Mouse (Mus musculus) hindbrain, postnatal 0 days (tissue): ENCODE measurements at regions not wholly inside any gene's neighbourhood (a gene's known extent, or its start where the extent isn't known, plus 50 kb on each side); places are given as distances from the start of the nearest gene placed in this dataset.

Experiments used
- ATAC-seq: fragments of 200-750 bp; cut with Nextera tagmentation; 2 replicates; pipeline ENCODE4 v1.8.0; 2017; ENCODE audit warnings: mild to moderate bottlenecking, moderate TSS enrichment, moderate library complexity
- DNase-seq: peaks from one replicate; pipeline ENCODE4 v3.0.0-alpha.2; 2015; ENCODE audit warnings: low spot score
- H3K27ac ChIP-seq: fragments of 300-500 bp; sonication (generic); 2 replicates; pipeline ENCODE4 v1.5.1; 2014; ENCODE audit warnings: mild to moderate bottlenecking
- H3K27me3 ChIP-seq: fragments of 300-500 bp; sonication (generic); 2 replicates; pipeline ENCODE4 v1.6.1; 2014; ENCODE audit warnings: low read length, mixed read lengths; ENCODE audit not compliant: insufficient read depth
- H3K36me3 ChIP-seq: fragments of 300-500 bp; sonication (generic); 2 replicates; pipeline ENCODE4 v1.6.1; 2014; ENCODE audit warnings: low read length, mixed read lengths; ENCODE audit not compliant: insufficient read depth
- H3K4me1 ChIP-seq: fragments of 300-500 bp; sonication (generic); 2 replicates; pipeline ENCODE4 v1.6.1; 2014; ENCODE audit warnings: antibody characterized with exemption, low read length, mixed read lengths; ENCODE audit not compliant: insufficient read depth
- H3K4me2 ChIP-seq: fragments of 300-500 bp; sonication (generic); 2 replicates; pipeline ENCODE4 v1.6.1; 2014; ENCODE audit warnings: low read depth, mild to moderate bottlenecking, low read length, moderate library complexity, mixed read lengths
- H3K4me3 ChIP-seq: fragments of 300-500 bp; sonication (generic); 2 replicates; pipeline ENCODE4 v1.5.1; 2014; ENCODE audit warnings: low read length
- H3K9ac ChIP-seq: fragments of 300-500 bp; sonication (generic); replicated peaks from 2 replicates; pipeline ENCODE4 v1.6.1; 2014; ENCODE audit warnings: mild to moderate bottlenecking, low read length, moderate library complexity, mixed read lengths
- H3K9me3 ChIP-seq: fragments of 300-500 bp; sonication (generic); 2 replicates; pipeline ENCODE4 v1.6.1; 2016; ENCODE audit warnings: low read length, mixed read lengths
- CTCF ChIP-seq: IDR thresholded peaks from 2 replicates; pipeline ENCODE4 v1.5.1; 2016; ENCODE audit warnings: antibody characterized with exemption, control low read depth, low read depth
- WGBS: fragments of 180-500 bp; shearing (Covaris S2); extraction: QIAGEN DNeasy Blood & Tissue Kit; methylation state at CpG from one replicate; pipeline ENCODE4 v1.1.7; 2014; 5-methylcytosine and 5-hydroxymethylcytosine counted together

DNA sequence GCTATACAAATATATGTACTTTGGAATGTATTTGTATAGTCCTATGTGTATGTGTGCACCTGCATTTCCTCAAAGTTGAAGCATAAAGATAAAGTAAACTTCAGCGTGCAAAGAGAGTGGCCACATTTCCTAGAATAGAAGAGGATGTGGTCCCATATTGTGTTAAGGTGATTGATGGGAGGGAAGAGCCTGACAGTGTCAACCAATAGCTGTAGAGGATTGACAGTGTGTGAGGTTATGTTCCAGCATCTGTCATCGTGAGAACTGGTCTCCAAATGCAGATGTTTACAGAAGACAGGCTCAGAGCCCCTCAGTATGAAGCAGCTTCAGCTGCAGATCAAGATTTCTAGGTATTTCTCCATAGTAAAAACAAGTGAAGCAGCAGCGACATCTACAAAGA, 1114.5 kb downstream of the Gsdmc2 start:
- no peak overlapping the region for H3K27ac ChIP-seq
- no peaks in the 10 kb centered on the region for H3K27me3 ChIP-seq
- WGBS: 90% methylated on average over 3 of the region's 3 CpGs
- H3K4me3 ChIP-seq: no peak overlapping the region
- H3K36me3 ChIP-seq: no peaks in the 10 kb centered on the region
- no peak for ATAC-seq
- DNase-seq: no peak
- H3K4me2 ChIP-seq: no peak overlapping the region
- no peak for TF ChIP-seq CTCF
- no peak overlapping the region for H3K9ac ChIP-seq
- H3K9me3 ChIP-seq: no peaks in the 10 kb centered on the region
- no peaks in the 10 kb centered on the region for H3K4me1 ChIP-seq

GRCm38 (mm10) chr15:62714265-62714664, 1130.7 kb downstream of the Gsdmc2 start:
- TF ChIP-seq CTCF: no peak
- Histone ChIP-seq H3K9ac (no peak overlapping the region), H3K27me3 (no peaks in the 10 kb centered on the region), H3K4me3 (no peak overlapping the region), H3K9me3 (no peaks in the 10 kb centered on the region), H3K27ac (no peak overlapping the region), H3K36me3 (no peaks in the 10 kb centered on the region), H3K4me2 (no peak overlapping the region), H3K4me1 (no peaks in the 10 kb centered on the region)
- ATAC-seq (no peak), DNase-seq (no peak)
- WGBS: 64% methylated on average over 3 of the region's 3 CpGs

GRCm38 (mm10) chr15:62712543-62713131, 1132.3 kb downstream of the Gsdmc2 start:
- Histone ChIP-seq H3K9me3 (no peaks in the 10 kb centered on the region), H3K27ac (no peak overlapping the region), H3K36me3 (no peaks in the 10 kb centered on the region), H3K27me3 (no peaks in the 10 kb centered on the region), H3K4me3 (no peak overlapping the region), H3K4me1 (no peaks in the 10 kb centered on the region), H3K4me2 (no peak overlapping the region), H3K9ac (no peak overlapping the region)
- 89% methylated on average over 9 of the region's 9 CpGs for WGBS
- no peak for DNase-seq
- no peak for TF ChIP-seq CTCF
- ATAC-seq: no peak

GRCm38 (mm10) chr15:62712060-62712542, 1132.9 kb downstream of the Gsdmc2 start:
- no peak for ATAC-seq
- 79% methylated on average over 3 of the region's 3 CpGs for WGBS
- H3K4me1 ChIP-seq: no peaks in the 10 kb centered on the region
- no peaks in the 10 kb centered on the region for H3K36me3 ChIP-seq
- H3K27me3 ChIP-seq: no peaks in the 10 kb centered on the region
- H3K9me3 ChIP-seq: no peaks in the 10 kb centered on the region
- H3K4me2 ChIP-seq: no peak overlapping the region
- no peak overlapping the region for H3K27ac ChIP-seq
- H3K9ac ChIP-seq: no peak overlapping the region
- DNase-seq: no peak
- no peak overlapping the region for H3K4me3 ChIP-seq
- TF ChIP-seq CTCF: no peak

GRCm38 (mm10) chr15:62709546-62709945, 1135.4 kb downstream of the Gsdmc2 start:
- Histone ChIP-seq H3K9me3 (no peaks in the 10 kb centered on the region), H3K4me1 (no peaks in the 10 kb centered on the region), H3K4me3 (no peak overlapping the region), H3K36me3 (no peaks in the 10 kb centered on the region), H3K27ac (no peak overlapping the region), H3K27me3 (no peaks in the 10 kb centered on the region), H3K4me2 (no peak overlapping the region), H3K9ac (no peak overlapping the region)
- ATAC-seq (no peak), DNase-seq (peak; percentile 61)
- no peak for TF ChIP-seq CTCF
- WGBS: 37% methylated on average over 2 of the region's 2 CpGs

DNA sequence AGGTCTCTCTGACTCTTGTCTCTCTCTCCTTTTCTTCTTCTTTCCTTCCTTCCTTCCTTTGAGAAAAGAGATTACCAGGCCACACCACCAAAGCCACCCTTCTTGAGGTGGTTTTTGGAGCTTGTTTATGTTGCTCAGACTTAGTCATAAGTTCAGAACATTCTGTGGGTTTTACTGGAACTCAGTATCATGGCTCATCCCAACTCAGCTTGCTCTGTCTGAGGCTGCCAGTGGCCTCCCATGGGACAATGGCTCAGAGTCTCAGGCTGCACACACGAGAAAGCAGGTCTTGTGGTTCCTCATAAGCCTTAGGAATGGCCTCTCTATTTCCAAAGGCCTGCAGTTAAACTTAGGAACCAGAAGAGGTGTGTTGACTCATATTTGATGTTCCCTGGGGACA, 1146.4 kb downstream of the Gsdmc2 start:
- no peak overlapping the region for H3K4me3 ChIP-seq
- 76% methylated on average over 1 of the region's 1 CpGs for WGBS
- no peaks in the 10 kb centered on the region for H3K9me3 ChIP-seq
- no peak overlapping the region for H3K4me2 ChIP-seq
- DNase-seq: no peak
- H3K36me3 ChIP-seq: no peaks in the 10 kb centered on the region
- H3K9ac ChIP-seq: no peak overlapping the region
- H3K4me1 ChIP-seq: no peaks in the 10 kb centered on the region
- H3K27ac ChIP-seq: no peak overlapping the region
- H3K27me3 ChIP-seq: no peaks in the 10 kb centered on the region
- TF ChIP-seq CTCF: no peak
- no peak for ATAC-seq

DNA sequence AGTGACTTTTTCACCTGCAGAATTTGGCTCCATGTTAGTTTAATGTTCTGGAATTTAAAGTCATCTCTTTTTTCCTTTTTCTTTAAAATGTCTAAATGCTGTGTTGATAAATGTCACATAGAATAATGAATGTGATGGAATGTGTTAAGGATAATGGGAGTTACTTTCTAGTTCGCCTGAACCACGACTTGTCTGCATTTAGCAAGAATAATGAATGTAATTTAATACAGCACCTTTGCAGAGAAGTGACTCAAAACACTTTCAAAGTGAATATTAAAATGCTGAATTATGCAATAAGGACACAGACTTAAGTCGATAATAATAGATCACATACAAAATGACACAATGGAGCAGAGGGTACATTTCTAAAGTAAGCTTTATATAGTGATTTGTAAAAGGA, 1150.2 kb downstream of the Gsdmc2 start:
- H3K9me3 ChIP-seq: no peaks in the 10 kb centered on the region
- no peak for DNase-seq

More for the DNA sequence above, 1150.2 kb downstream of the Gsdmc2 start:
- Histone ChIP-seq H3K36me3 (no peaks in the 10 kb centered on the region), H3K4me1 (no peaks in the 10 kb centered on the region), H3K27ac (no peak overlapping the region), H3K9ac (no peak overlapping the region), H3K4me2 (no peak overlapping the region), H3K4me3 (no peak overlapping the region), H3K27me3 (no peaks in the 10 kb centered on the region)
- no peak for ATAC-seq
- no peak for TF ChIP-seq CTCF
- 58% methylated on average over 3 of the region's 3 CpGs for WGBS
